Mouse (Mus musculus): Measurements from ENCODE around the gene H2-Ob. TPM values are rescaled to one million over a fixed set of nuclear protein-coding genes. Genes with fewer than 3 reads are reported as not detected.

H2-Ob gene
- polyA plus RNA-seq, 1 experiment from 2014 or later = not detected

DNA sequence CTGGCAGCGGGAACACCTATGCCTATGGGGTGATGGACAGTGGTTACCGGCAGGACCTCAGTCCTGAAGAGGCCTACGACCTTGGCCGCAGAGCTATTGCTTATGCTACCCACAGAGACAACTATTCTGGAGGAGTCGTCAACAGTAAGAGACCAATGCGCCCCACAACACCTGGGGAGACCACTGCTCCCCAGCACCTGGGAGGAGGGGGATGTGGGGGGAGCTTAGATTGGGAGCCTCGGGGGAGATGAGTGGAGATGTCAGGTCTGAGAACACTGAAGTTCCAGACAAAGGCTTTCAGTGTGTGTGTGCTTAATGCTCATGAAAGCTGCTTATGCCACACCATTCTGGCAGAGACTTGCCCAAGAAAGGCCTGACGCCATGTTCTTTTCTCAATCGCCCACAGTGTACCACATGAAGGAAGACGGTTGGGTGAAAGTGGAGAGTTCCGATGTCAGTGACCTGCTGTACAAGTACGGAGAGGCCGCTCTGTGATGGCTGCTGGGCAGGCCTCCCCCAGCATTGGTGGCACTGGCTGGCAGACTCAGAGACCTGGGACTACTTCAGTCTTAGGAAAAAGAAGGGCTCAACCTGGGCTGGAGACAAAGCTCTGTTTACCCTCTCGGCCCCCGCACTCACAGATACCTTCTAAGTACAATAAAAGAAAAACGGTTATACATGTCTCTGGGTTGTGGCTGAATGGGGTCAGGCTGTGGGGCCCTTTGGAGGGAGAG, 37.8 kb upstream of the H2-Ob start:
- Histone ChIP-seq H3K4me2 (no peak overlapping the region), H3K4me1 (peaks cover 25% of the 10 kb centered on the region), H3K9me3 (no peaks in the 10 kb centered on the region), H3K27ac (no peak overlapping the region), H3K4me3 (no peak overlapping the region), H3K9ac (no peak overlapping the region), H3K27me3 (peaks cover 88% of the 10 kb centered on the region), H3K36me3 (no peaks in the 10 kb centered on the region)
- no peak for ATAC-seq (ENCODE audit: insufficient number of reproducible peaks, insufficient read depth, low FRiP score, low TSS enrichment, low read depth)
- WGBS = 88% methylated on average over 16 of the region's 16 CpGs

DNA sequence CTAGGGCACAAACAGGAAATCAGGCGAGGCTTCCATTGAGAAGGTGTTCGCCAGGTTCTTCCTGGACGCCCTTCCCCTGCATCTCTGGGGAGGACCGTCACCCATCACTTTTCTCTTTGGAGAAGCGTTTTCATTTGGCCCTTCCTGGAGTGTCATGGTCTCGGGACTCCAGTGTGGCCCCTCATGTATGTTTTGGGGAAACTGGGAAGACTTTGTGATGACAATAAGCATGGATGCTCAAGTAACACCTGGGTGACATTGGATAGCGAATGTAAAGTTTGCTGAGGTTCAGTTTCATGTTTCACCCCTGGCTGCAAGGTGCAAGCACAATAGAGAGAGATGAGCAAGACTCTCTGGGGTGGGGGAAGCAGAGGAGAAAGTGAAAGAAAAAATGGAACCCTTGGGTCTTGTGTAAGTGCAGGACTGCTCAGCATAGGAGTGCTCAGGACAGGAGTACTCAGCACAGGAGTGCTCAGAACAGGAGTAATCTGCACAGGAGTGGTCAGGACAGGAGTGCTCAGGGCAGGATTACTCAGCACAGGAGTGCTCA, 37.1 kb upstream of the H2-Ob start:
- H3K4me3 ChIP-seq = no peak overlapping the region
- ATAC-seq (ENCODE audit: insufficient number of reproducible peaks, insufficient read depth, low FRiP score, low TSS enrichment, low read depth) = no peak
- H3K4me2 ChIP-seq = no peak overlapping the region
- 65% methylated on average over 7 of the region's 7 CpGs for WGBS
- H3K36me3 ChIP-seq = no peaks in the 10 kb centered on the region
- H3K9me3 ChIP-seq = no peaks in the 10 kb centered on the region
- peaks cover 25% of the 10 kb centered on the region for H3K4me1 ChIP-seq
- H3K9ac ChIP-seq = no peak overlapping the region
- peaks cover 88% of the 10 kb centered on the region for H3K27me3 ChIP-seq
- H3K27ac ChIP-seq = no peak overlapping the region

DNA sequence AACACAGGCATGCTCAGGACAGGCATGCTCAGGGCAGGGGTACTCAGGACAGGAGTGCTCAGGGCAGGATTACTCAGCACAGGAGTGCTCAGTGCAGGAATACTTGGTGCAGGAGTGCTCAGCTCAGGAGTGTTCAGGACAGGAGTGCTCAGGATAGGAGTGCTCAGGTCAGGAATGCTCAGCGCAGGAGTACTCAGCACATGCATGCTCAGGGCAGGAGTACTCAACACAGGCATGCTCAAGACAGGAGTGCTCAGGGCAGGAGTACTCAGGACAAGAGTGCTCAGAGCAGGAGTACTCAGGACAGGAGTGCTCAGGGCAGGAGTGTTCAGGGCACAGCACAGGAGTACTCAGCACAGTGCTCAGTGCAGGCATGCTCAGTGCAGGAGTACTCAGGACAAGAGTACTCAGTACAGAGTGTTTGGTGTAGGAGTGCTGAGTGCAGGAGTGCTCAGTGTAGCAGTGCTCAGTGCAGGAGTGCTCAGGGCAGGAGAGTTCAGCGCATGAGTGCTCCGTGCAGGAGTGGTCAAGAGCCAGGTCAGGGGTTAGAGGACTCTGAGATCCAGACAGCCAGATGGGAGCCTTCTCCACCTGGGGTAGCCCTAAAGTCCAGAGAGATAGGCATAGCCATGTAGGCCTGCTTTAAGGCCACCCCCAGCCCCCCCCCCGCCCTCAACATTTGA, 35.8 kb upstream of the H2-Ob start:
- H3K36me3 ChIP-seq = no peaks in the 10 kb centered on the region
- no peak for ATAC-seq (ENCODE audit: insufficient number of reproducible peaks, insufficient read depth, low FRiP score, low TSS enrichment, low read depth)
- no peak overlapping the region for H3K4me2 ChIP-seq
- H3K4me3 ChIP-seq = no peak overlapping the region
- no peak overlapping the region for H3K9ac ChIP-seq
- H3K27ac ChIP-seq = no peak overlapping the region
- peaks cover 17% of the 10 kb centered on the region for H3K4me1 ChIP-seq
- no peaks in the 10 kb centered on the region for H3K9me3 ChIP-seq
- peaks cover 83% of the 10 kb centered on the region for H3K27me3 ChIP-seq
- 73% methylated on average over 4 of the region's 4 CpGs for WGBS

DNA sequence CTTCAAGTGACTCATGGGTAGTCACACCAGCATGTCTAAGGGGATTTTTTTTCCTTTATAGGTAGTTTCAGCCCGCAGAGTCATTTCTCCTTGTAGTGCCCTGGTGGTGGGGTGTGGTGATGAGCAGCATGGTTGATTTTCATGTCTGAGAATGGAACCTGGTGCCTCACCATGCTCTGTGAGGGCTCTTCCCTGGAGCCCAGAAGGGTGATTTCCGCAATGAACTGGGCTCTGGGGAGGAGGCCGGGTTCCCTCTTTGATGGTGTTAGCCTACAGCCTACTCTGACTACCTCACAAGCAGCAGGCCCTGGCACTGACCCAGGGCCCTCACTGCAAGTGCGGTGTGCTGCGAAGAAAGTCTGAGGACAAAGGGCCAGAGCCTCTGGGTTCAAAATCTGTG, 35.3 kb upstream of the H2-Ob start, which contains the start of gene Tap2:
Gene Tap2 (plus strand): TSS at position 84 of the 400 bp plus-strand sequence.
- Histone ChIP-seq H3K9ac (peak within 1 kb of the TSS; percentile 76), H3K9me3 (no peaks in the 10 kb centered on the region), H3K4me3 (peak within 1 kb of the TSS; percentile 70), H3K4me2 (peak within 1 kb of the TSS; percentile 87), H3K4me1 (peaks cover 12% of the 10 kb centered on the region), H3K27ac (no peak within 1 kb of the TSS), H3K27me3 (peaks cover 83% of the 10 kb centered on the region), H3K36me3 (no peaks in the 10 kb centered on the region)
- 70% methylated on average over 5 of the region's 5 CpGs for WGBS
- ATAC-seq (ENCODE audit: insufficient number of reproducible peaks, insufficient read depth, low FRiP score, low TSS enrichment, low read depth) = no peak

DNA sequence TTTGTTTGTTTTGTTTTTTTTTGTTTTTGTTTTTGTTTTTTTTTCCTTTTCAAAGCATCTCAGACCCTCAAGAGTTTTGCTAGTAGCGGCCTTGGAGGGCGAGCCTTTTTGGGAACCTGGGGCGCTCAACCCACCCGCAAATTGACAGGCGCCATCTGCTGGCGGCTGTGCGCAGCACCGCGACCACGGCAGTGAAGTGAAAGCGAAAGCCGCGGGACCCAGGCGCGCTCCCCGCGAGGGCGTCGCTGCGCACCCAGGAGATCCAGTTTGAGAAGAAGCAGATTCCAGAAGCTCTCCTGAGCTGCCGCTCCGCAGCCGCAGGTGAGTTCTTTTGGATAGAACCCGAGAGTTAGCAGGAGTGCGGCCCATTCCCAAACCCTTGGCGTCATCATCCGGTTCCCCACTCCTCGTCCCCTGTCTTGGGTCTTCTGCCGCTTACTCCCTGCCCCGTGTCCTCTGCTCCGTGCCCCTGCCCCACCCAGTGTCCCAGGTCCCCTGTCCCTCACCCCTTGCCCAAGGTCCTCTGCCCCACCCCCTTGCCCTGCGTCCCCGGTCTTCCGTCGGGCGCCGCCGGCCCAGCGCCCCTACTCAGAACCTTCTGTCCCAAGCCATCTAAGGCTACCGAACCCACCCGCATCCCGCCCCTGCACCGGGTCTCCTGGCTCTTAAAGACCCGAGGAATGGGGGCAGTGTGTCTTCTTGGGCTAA, 34.2 kb upstream of the H2-Ob start:
- peak overlapping the region; percentile 87 for H3K4me2 ChIP-seq
- peaks cover 83% of the 10 kb centered on the region for H3K27me3 ChIP-seq
- H3K9ac ChIP-seq = peak overlapping the region; percentile 76
- no peaks in the 10 kb centered on the region for H3K36me3 ChIP-seq
- peaks cover 10% of the 10 kb centered on the region for H3K4me1 ChIP-seq
- ATAC-seq (ENCODE audit: insufficient number of reproducible peaks, insufficient read depth, low FRiP score, low TSS enrichment, low read depth) = 0 out of 2 replicates have a peak, but pooled peaks have one; percentile 38
- H3K9me3 ChIP-seq = no peaks in the 10 kb centered on the region
- no peak overlapping the region for H3K27ac ChIP-seq
- peak overlapping the region; percentile 70 for H3K4me3 ChIP-seq
- under 1% methylated on average over 44 of the region's 44 CpGs for WGBS

DNA sequence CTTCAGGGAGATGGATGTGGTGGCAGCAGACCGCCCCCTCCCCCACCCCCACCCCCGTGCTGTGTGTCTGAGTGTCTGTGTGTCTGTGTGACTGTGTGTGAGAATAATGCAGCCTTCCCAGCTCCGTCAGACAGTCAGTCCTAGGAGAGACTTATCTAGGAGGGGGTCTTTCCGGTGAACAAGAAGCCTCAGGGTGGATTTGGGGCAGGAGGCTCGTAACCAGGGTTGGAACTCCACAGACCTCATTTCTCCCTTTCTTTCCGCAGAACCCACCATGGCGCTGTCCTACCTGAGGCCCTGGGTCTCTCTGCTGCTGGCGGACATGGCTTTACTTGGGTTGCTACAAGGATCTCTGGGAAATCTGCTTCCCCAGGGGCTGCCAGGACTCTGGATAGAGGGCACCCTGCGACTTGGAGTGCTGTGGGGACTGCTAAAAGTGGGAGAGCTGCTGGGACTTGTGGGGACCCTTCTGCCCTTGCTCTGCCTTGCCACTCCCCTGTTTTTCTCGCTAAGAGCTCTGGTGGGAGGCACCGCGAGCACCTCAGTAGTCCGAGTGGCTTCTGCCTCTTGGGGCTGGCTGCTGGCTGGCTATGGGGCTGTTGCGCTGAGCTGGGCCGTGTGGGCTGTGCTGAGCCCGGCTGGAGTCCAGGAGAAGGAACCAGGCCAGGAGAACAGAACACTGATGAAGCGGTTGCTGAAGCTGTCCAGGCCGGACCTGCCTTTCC, 33.5 kb upstream of the H2-Ob start:
- Histone ChIP-seq H3K27ac (no peak overlapping the region), H3K4me1 (peaks cover 10% of the 10 kb centered on the region), H3K9ac (peak overlapping the region; percentile 76), H3K4me3 (peak overlapping the region; percentile 70), H3K9me3 (no peaks in the 10 kb centered on the region), H3K36me3 (no peaks in the 10 kb centered on the region), H3K27me3 (peaks cover 84% of the 10 kb centered on the region), H3K4me2 (peak overlapping the region; percentile 87)
- no peak for ATAC-seq (ENCODE audit: insufficient number of reproducible peaks, insufficient read depth, low FRiP score, low TSS enrichment, low read depth)
- 10% methylated on average over 18 of the region's 18 CpGs for WGBS

DNA sequence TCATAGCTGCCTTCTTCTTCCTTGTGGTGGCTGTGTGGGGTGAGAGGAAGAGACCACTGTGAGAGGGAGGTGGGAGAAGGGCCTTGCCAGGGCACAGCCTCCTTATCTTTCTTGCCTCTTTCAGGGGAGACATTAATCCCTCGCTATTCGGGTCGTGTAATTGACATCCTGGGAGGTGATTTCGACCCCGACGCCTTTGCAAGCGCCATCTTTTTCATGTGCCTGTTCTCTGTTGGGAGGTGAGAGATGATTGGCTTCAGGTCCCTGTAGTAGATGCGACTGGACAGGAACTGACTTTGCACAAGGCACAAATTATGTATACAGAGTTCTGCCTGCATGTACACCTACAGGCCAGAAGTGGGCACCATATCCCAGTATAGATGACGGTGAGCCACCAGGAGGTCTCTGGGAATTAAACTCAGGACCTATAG, 32.9 kb upstream of the H2-Ob start:
- Histone ChIP-seq H3K9me3 (no peaks in the 10 kb centered on the region), H3K27ac (no peak overlapping the region), H3K9ac (no peak overlapping the region), H3K4me3 (peak overlapping the region; percentile 70; the same call in 1 of the 2 replicates), H3K4me2 (0 out of 2 replicates have a peak overlapping the region, but pooled peaks have one; percentile 87), H3K4me1 (peaks cover 10% of the 10 kb centered on the region), H3K36me3 (no peaks in the 10 kb centered on the region), H3K27me3 (peaks cover 84% of the 10 kb centered on the region)
- no peak for ATAC-seq (ENCODE audit: insufficient number of reproducible peaks, insufficient read depth, low FRiP score, low TSS enrichment, low read depth)
- WGBS = 13% methylated on average over 9 of the region's 9 CpGs

DNA sequence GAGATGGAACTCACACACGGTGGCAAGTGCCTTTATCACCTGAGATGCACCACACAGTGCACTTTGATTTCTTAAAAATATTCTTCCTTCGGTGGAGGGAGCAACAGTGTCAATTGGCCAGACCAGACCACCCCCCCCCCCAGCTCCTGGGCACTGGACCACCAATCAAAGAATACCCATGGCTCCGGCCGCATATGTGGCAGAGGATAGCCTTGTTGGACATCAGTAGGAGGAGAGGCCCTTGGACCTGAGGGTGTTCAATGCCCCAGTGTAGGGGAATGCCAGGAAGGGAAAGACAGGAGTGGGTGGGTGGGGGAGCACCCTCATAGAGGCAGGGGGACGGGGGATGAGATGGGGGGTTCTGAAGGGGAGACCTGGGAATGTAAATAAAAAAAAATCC, 32.0 kb upstream of the H2-Ob start:
- WGBS = 87% methylated on average over 5 of the region's 5 CpGs
- H3K27me3 ChIP-seq = peaks cover 85% of the 10 kb centered on the region
- no peak overlapping the region for H3K27ac ChIP-seq
- no peaks in the 10 kb centered on the region for H3K36me3 ChIP-seq
- no peaks in the 10 kb centered on the region for H3K9me3 ChIP-seq
- H3K4me3 ChIP-seq = no peak overlapping the region
- no peak overlapping the region for H3K9ac ChIP-seq
- peaks cover 10% of the 10 kb centered on the region for H3K4me1 ChIP-seq
- no peak for ATAC-seq (ENCODE audit: insufficient number of reproducible peaks, insufficient read depth, low FRiP score, low TSS enrichment, low read depth)
- no peak overlapping the region for H3K4me2 ChIP-seq

DNA sequence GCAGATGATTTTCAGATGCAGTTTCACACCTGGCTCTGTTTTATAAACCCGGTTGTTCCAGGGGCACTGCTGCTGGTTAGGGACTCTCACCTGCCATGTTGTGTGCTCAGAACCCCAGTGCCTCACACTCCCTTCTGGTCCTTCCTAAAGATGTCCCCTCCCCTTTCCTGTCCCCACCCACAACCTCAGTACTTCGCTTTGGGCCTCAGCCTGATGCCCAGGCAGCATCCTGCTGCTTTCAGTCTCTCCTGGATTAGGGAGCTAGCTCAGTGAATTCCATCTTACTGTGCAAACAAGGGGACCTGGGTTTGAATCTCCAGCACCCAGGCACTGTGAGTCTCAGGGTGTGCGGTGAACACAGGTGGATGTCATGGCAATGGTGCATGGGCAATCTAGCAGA, 31.2 kb upstream of the H2-Ob start:
- Histone ChIP-seq H3K9me3 (no peaks in the 10 kb centered on the region), H3K36me3 (no peaks in the 10 kb centered on the region), H3K4me2 (no peak overlapping the region), H3K4me1 (peaks cover 10% of the 10 kb centered on the region), H3K27ac (no peak overlapping the region), H3K27me3 (peaks cover 90% of the 10 kb centered on the region), H3K4me3 (no peak overlapping the region), H3K9ac (no peak overlapping the region)
- 55% methylated on average over 3 of the region's 3 CpGs for WGBS
- no peak for ATAC-seq (ENCODE audit: insufficient number of reproducible peaks, insufficient read depth, low FRiP score, low TSS enrichment, low read depth)

DNA sequence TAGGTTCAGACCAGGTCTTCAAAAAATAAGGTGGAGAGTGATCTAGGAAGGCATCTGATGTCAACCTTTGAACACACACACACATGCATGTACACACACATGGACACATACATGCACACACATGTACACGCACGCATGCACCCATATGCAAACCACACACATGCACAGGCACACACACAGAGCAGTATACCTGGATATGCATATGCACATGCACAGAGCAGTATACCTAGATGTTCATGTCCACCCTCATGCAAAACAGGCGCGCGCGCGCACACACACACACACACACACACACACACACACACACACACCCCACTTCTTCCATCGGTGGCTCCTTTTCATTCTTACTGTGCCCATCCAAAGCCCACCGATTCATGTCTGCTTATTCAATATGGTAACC, 30.8 kb upstream of the H2-Ob start:
- Histone ChIP-seq H3K36me3 (no peaks in the 10 kb centered on the region), H3K27ac (no peak overlapping the region), H3K27me3 (peaks cover 91% of the 10 kb centered on the region), H3K4me1 (peaks cover 10% of the 10 kb centered on the region), H3K4me2 (no peak overlapping the region), H3K9ac (no peak overlapping the region), H3K4me3 (no peak overlapping the region), H3K9me3 (no peaks in the 10 kb centered on the region)
- WGBS = 93% methylated on average over 9 of the region's 9 CpGs
- ATAC-seq (ENCODE audit: insufficient number of reproducible peaks, insufficient read depth, low FRiP score, low TSS enrichment, low read depth) = no peak

DNA sequence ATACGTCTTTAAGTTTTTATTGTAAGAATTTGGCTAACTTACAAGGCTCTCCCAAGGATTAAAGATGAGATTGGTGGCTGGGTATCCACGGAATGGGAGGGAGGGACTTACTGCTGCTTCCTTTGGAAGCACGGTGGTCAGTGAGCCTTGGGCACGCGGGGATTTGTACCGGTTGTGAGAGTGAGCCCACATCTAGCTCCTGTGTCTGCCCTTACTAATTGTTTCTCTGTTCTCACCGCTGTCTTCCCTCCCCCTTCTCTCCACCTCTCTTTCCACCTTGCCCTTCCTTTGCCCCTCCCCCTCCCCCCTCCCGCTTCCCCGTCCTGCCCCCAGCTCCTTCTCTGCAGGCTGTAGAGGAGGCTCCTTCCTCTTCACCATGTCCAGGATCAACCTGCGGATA, 30.3 kb upstream of the H2-Ob start:
- Histone ChIP-seq H3K27me3 (peaks cover 91% of the 10 kb centered on the region), H3K36me3 (no peaks in the 10 kb centered on the region), H3K4me1 (peaks cover 10% of the 10 kb centered on the region), H3K4me2 (no peak overlapping the region), H3K9me3 (no peaks in the 10 kb centered on the region), H3K4me3 (no peak overlapping the region), H3K27ac (no peak overlapping the region), H3K9ac (no peak overlapping the region)
- WGBS = 24% methylated on average over 10 of the region's 10 CpGs
- ATAC-seq (ENCODE audit: insufficient number of reproducible peaks, insufficient read depth, low FRiP score, low TSS enrichment, low read depth) = no peak

All from embryonic facial prominence, embryonic 13.5 days (tissue).